Mouse (Mus musculus): Measurements from ENCODE around the gene Phf12. TPM values are rescaled to one million over a fixed set of nuclear protein-coding genes. Genes with fewer than 3 reads are reported as not detected.
"Not testable (repeated sequence)": the region's sequence is repeated elsewhere in the genome, so short reads cannot be mapped to it uniquely, and the experiment has no call there.

Phf12 gene
- polyA plus RNA-seq, 1 experiment from 2014 or later: 22.5 TPM

DNA sequence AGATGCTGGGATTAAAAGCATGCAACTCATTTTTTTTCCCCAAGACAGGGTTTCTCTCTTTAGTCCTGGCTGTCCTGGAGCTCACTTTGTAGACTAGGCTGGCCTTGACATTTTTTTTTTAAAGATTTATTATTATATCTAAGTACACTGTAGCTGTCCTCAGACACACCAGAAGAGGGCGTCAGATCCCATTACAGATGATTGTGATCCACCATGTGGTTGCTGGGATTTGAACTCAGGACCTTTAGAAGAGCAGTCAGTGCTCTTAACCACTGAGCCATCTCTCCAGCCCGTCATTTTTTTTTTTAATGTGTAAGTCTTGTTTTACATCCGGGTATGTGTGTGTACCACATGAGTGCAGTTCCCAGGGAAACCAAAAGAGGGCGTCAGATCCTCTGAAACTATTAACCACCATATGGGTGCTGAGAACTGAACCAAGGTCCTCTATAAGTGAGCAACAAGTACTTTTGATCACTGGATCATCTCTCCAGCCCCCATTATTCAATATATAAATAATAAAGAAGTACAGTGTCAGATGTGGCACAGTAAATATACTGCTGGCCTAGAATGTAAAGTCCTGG lies 59.8 kb downstream of the Phf12 start:
- not testable (repeated sequence) for ATAC-seq (ENCODE audit: insufficient number of reproducible peaks, insufficient read depth, low FRiP score, low read depth); H3K9me3 ChIP-seq (ENCODE audit: control insufficient read depth, low read depth, low read length); H3K36me3 ChIP-seq (ENCODE audit: control insufficient read depth, insufficient read depth, low read length); H3K4me3 ChIP-seq (ENCODE audit: low read depth, low read length); H3K9ac ChIP-seq (replicated peaks; ENCODE audit: low read depth, low read length); H3K4me1 ChIP-seq (ENCODE audit: control insufficient read depth, insufficient read depth, low read length); H3K27ac ChIP-seq (ENCODE audit: low read length); H3K27me3 ChIP-seq (ENCODE audit: control insufficient read depth, insufficient read depth, low read length); H3K4me2 ChIP-seq (replicated peaks; ENCODE audit: low read depth, low read length)
- WGBS: 92% methylated on average over 4 of the region's 4 CpGs

DNA sequence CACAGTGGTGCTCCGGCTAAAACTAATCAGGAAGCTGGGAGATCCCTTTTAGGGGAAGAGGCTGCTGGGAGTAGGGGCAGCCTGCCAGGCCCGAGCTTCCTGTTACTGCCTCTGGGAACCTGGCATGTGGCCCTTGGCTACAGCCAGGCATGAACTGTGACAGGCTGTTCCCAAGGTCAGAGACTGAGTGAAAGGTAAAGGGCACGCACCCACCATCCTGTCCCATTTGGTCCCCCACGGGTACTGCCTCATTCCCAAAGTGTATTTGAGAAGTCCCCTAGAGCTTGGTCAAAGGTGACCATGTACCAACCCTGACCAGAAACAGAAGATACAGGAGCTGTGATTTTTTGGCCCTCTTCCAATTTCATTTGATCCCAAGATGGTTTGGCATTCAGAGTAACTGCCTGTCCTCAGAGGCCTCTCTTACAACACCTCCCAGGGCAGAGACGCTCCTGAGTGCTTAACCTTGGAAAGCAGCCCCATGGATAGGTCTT lies 62.3 kb downstream of the Phf12 start:
- H3K4me3 ChIP-seq (ENCODE audit: low read depth, low read length): no peak overlapping the region
- 81% methylated on average over 5 of the region's 5 CpGs for WGBS
- H3K27ac ChIP-seq (ENCODE audit: low read length): no peak overlapping the region
- no peaks in the 10 kb centered on the region for H3K4me1 ChIP-seq (ENCODE audit: control insufficient read depth, insufficient read depth, low read length)
- H3K4me2 ChIP-seq (replicated peaks; ENCODE audit: low read depth, low read length): no peak overlapping the region
- H3K27me3 ChIP-seq (ENCODE audit: control insufficient read depth, insufficient read depth, low read length): no peaks in the 10 kb centered on the region
- peaks cover 2% of the 10 kb centered on the region; the same call in 1 of the 2 replicates for H3K36me3 ChIP-seq (ENCODE audit: control insufficient read depth, insufficient read depth, low read length)
- no peaks in the 10 kb centered on the region for H3K9me3 ChIP-seq (ENCODE audit: control insufficient read depth, low read depth, low read length)
- no peak for ATAC-seq (ENCODE audit: insufficient number of reproducible peaks, insufficient read depth, low FRiP score, low read depth)
- no peak overlapping the region for H3K9ac ChIP-seq (replicated peaks; ENCODE audit: low read depth, low read length)

DNA sequence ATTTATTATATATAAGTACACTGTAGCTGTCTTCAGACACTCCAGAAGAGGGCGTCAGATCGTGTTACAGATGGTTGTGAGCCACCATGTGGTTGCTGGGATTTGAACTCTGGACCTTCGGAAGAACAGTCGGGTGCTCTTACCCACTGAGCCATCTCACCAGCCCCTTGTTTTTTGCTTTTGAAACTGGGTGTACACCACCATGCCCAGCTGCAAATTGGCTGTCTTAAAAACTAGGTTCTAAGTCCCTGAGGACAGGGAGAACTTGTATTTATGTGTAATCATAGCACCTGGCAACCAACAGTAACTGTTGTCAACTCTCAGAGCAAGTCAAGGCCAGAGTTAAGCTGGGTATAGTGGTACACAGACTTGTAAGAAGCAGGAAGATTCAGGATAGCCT lies 66.1 kb downstream of the Phf12 start:
- H3K4me2 ChIP-seq (replicated peaks; ENCODE audit: low read depth, low read length); H3K9ac ChIP-seq (replicated peaks; ENCODE audit: low read depth, low read length); H3K27ac ChIP-seq (ENCODE audit: low read length); H3K4me3 ChIP-seq (ENCODE audit: low read depth, low read length); H3K9me3 ChIP-seq (ENCODE audit: control insufficient read depth, low read depth, low read length); H3K27me3 ChIP-seq (ENCODE audit: control insufficient read depth, insufficient read depth, low read length); H3K36me3 ChIP-seq (ENCODE audit: control insufficient read depth, insufficient read depth, low read length); H3K4me1 ChIP-seq (ENCODE audit: control insufficient read depth, insufficient read depth, low read length); ATAC-seq (ENCODE audit: insufficient number of reproducible peaks, insufficient read depth, low FRiP score, low read depth): not testable (repeated sequence)
- WGBS: 100% methylated on average over 2 of the region's 4 CpGs

DNA sequence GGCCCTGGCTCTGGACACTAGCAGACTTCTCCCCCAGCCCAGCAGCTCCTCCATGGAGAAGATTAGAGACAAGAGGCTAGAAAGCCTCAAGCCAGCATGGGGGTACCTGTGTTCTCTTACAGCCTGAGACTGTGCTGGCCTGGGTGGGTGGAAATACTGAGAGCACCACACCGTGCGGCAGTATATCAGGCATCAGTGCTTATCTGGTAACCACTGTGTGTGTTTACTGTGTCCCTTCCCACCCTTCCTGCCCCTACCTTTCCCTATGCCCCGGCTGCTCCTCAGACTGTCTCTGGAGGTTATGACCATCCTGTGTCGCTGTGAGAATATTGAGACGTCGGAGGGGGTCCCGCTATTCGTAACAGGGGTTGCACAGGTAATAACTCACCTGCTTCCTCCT lies 70.5 kb downstream of the Phf12 start:
- WGBS: 78% methylated on average over 8 of the region's 8 CpGs
- no peak overlapping the region for H3K9ac ChIP-seq (replicated peaks; ENCODE audit: low read depth, low read length)
- no peaks in the 10 kb centered on the region for H3K9me3 ChIP-seq (ENCODE audit: control insufficient read depth, low read depth, low read length)
- H3K4me2 ChIP-seq (replicated peaks; ENCODE audit: low read depth, low read length): no peak overlapping the region
- ATAC-seq (ENCODE audit: insufficient number of reproducible peaks, insufficient read depth, low FRiP score, low read depth): no peak
- no peaks in the 10 kb centered on the region for H3K27me3 ChIP-seq (ENCODE audit: control insufficient read depth, insufficient read depth, low read length)
- peaks cover 29% of the 10 kb centered on the region for H3K36me3 ChIP-seq (ENCODE audit: control insufficient read depth, insufficient read depth, low read length)
- no peak overlapping the region for H3K27ac ChIP-seq (ENCODE audit: low read length)
- no peaks in the 10 kb centered on the region for H3K4me1 ChIP-seq (ENCODE audit: control insufficient read depth, insufficient read depth, low read length)
- no peak overlapping the region for H3K4me3 ChIP-seq (ENCODE audit: low read depth, low read length)

DNA sequence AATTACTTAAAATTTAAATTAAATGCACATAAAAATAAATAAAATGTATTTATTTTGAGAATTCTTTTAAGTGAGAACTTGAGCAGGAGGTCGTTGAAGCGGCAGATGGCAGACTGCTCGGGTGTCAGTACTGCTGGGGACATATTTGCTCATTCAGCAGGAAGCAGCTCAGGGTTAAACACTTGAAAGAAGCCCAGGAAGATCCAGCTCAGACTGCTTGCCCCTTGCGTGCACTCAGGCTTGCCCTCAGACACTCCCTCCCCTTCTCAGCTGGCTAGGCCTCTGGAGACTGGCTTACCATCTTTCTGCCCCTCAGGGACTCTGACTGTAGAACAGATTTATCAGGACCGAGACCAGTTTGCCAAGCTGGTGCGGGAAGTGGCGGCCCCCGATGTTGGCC lies 74.4 kb downstream of the Phf12 start:
- ATAC-seq (ENCODE audit: insufficient number of reproducible peaks, insufficient read depth, low FRiP score, low read depth): no peak
- H3K9ac ChIP-seq (replicated peaks; ENCODE audit: low read depth, low read length): no peak overlapping the region
- H3K27me3 ChIP-seq (ENCODE audit: control insufficient read depth, insufficient read depth, low read length): no peaks in the 10 kb centered on the region
- H3K4me1 ChIP-seq (ENCODE audit: control insufficient read depth, insufficient read depth, low read length): no peaks in the 10 kb centered on the region
- no peak overlapping the region for H3K4me2 ChIP-seq (replicated peaks; ENCODE audit: low read depth, low read length)
- 80% methylated on average over 8 of the region's 8 CpGs for WGBS
- H3K27ac ChIP-seq (ENCODE audit: low read length): no peak overlapping the region
- no peaks in the 10 kb centered on the region for H3K9me3 ChIP-seq (ENCODE audit: control insufficient read depth, low read depth, low read length)
- no peak overlapping the region for H3K4me3 ChIP-seq (ENCODE audit: low read depth, low read length)
- H3K36me3 ChIP-seq (ENCODE audit: control insufficient read depth, insufficient read depth, low read length): peaks cover 47% of the 10 kb centered on the region

DNA sequence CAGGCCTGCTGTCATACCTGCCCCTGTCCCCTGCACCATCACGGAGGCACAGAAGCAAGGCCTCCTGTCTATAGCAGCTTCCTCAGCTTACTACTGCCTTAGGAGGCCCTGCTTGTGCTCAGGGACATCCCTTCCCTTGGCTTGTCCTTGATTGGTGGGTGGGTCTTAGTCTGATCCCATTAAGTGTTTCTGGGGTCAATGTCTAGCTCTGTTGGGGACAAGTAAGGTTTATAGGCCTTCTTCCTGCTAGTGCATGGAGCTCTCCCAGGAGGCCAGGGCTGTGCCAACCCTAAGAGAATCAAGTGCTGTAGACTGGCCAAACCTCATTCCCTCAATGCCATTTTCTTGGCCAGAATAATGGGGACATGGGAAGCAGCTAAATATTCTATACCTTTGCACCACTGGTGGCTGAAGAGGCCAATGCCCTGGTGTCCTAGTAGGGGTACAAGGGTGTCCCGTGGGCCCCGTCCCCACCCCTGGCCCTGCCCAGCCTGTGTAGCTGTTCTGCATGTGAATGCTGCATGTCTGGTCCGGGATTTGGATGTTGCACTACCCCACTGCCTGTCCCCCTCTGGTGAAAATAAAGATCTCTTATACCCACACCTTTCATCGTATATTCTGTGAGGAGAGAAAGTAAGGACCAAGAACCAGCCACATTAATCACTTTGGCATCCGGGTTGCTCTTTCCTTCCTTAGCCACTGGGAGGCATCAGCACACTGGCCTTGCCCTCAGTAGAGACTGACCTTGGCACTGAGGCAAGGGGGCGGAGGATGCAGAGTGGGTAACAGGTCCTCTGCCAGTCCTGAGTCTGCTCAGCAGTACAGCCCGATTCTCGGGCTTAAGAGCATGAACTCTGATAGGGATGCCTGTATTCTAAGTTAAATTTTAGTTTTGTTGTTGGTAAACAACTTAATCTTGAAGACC lies 77.5 kb downstream of the Phf12 start:
- peaks cover 44% of the 10 kb centered on the region for H3K36me3 ChIP-seq (ENCODE audit: control insufficient read depth, insufficient read depth, low read length)
- H3K9me3 ChIP-seq (ENCODE audit: control insufficient read depth, low read depth, low read length): no peaks in the 10 kb centered on the region
- WGBS: 54% methylated on average over 9 of the region's 9 CpGs
- ATAC-seq (ENCODE audit: insufficient number of reproducible peaks, insufficient read depth, low FRiP score, low read depth): 0 out of 2 replicates have a peak, but pooled peaks have one; percentile 63
- no peak overlapping the region for H3K4me2 ChIP-seq (replicated peaks; ENCODE audit: low read depth, low read length)
- no peaks in the 10 kb centered on the region for H3K27me3 ChIP-seq (ENCODE audit: control insufficient read depth, insufficient read depth, low read length)
- no peak overlapping the region for H3K9ac ChIP-seq (replicated peaks; ENCODE audit: low read depth, low read length)
- H3K4me1 ChIP-seq (ENCODE audit: control insufficient read depth, insufficient read depth, low read length): no peaks in the 10 kb centered on the region
- H3K27ac ChIP-seq (ENCODE audit: low read length): no peak overlapping the region
- no peak overlapping the region for H3K4me3 ChIP-seq (ENCODE audit: low read depth, low read length)

DNA sequence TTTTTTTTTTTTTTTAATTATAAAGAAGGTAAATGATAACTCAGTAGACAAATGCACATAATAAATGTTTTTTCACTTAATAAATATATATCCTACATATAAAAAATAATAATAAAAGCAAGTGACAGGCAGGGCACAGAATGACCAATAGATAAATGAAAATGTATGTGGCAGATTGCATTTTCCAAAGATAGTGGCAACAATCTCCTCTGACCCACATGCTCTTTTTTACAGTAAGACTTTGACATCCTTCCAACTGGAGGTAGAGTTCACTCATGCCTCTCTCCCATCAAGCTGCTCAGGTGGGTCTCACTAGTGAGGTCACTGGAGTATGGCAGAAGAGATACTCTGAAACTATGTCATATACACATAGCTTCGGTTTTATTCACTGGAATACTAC lies 80.0 kb downstream of the Phf12 start:
- Histone ChIP-seq H3K4me2 (replicated peaks; ENCODE audit: low read depth, low read length) (no peak overlapping the region), H3K9me3 (ENCODE audit: control insufficient read depth, low read depth, low read length) (no peaks in the 10 kb centered on the region), H3K4me3 (ENCODE audit: low read depth, low read length) (no peak overlapping the region), H3K27ac (ENCODE audit: low read length) (no peak overlapping the region), H3K9ac (replicated peaks; ENCODE audit: low read depth, low read length) (no peak overlapping the region), H3K4me1 (ENCODE audit: control insufficient read depth, insufficient read depth, low read length) (no peaks in the 10 kb centered on the region), H3K36me3 (ENCODE audit: control insufficient read depth, insufficient read depth, low read length) (peaks cover 23% of the 10 kb centered on the region), H3K27me3 (ENCODE audit: control insufficient read depth, insufficient read depth, low read length) (no peaks in the 10 kb centered on the region)
- 80% methylated on average over 1 of the region's 1 CpGs for WGBS
- ATAC-seq (ENCODE audit: insufficient number of reproducible peaks, insufficient read depth, low FRiP score, low read depth): no peak

DNA sequence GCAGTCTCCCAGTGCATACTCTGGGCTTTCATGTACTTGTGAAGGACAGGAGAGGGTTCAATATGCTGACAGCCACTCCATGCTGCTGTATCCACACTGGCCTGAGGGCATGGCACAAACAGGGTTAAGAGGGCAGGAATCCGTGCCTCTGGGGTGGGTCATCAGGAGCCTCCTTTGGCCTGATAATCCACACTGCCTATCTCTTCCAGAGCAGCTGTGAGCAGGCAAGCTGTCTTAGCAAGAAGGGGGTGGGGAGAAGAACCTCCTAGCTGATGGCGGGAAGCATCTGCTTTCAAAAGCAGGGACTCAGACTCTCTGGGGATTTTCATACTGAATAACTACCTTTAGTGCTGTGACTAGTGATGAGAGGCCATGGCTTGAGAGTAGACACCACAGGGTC lies 83.4 kb downstream of the Phf12 start:
- Histone ChIP-seq H3K4me1 (ENCODE audit: control insufficient read depth, insufficient read depth, low read length) (no peaks in the 10 kb centered on the region), H3K9ac (replicated peaks; ENCODE audit: low read depth, low read length) (no peak overlapping the region), H3K27ac (ENCODE audit: low read length) (no peak overlapping the region), H3K9me3 (ENCODE audit: control insufficient read depth, low read depth, low read length) (no peaks in the 10 kb centered on the region), H3K4me2 (replicated peaks; ENCODE audit: low read depth, low read length) (no peak overlapping the region), H3K4me3 (ENCODE audit: low read depth, low read length) (no peak overlapping the region), H3K27me3 (ENCODE audit: control insufficient read depth, insufficient read depth, low read length) (no peaks in the 10 kb centered on the region), H3K36me3 (ENCODE audit: control insufficient read depth, insufficient read depth, low read length) (no peaks in the 10 kb centered on the region)
- WGBS: 49% methylated on average over 2 of the region's 2 CpGs
- peak; percentile 75; the same call in 1 of the 2 replicates for ATAC-seq (ENCODE audit: insufficient number of reproducible peaks, insufficient read depth, low FRiP score, low read depth)

All from stomach, embryonic 14.5 days (tissue).